Mouse (Mus musculus) spleen, adult 2 months (tissue): ENCODE measurements around the gene Shroom3.

Source experiments
- CTCF ChIP-seq: fragments of 200-500 bp; IDR thresholded peaks from 2 replicates; pipeline ENCODE4 v1.5.1; 2011; ENCODE audit warnings: mild to moderate bottlenecking, inconsistent platforms; ENCODE audit not compliant: insufficient read depth, insufficient read length, insufficient replicate concordance; ENCODE audit errors: extremely low read depth
- POLR2A ChIP-seq: fragments of 200-500 bp; IDR thresholded peaks from 2 replicates; pipeline ENCODE4 v1.6.1; 2011; ENCODE audit warnings: low read depth, low read length, inconsistent platforms

- TF ChIP-seq CTCF = no peak
- TF ChIP-seq POLR2A = no peak
These were observed 83.1 kb downstream of the Shroom3 start for GRCm38 (mm10) chr5:92766301-92766700.
